Mouse (Mus musculus) T-cell, adult 66 days (primary cell): ENCODE data around the gene Fam120c. TPM values are rescaled to one million over a fixed set of nuclear protein-coding genes. Genes with fewer than 3 reads are reported as not detected.

Source experiments
- total RNA-seq, 2 experiments: library from RNA; stranded (reverse); gene quantifications; 3 replicates in 1 of 2; 4 replicates in 1 of 2; pipeline ENCODE4 v1.2.4; 2023

The Fam120c gene
- 1 to 10 TPM; 8.2 to 9.3 TPM for total RNA-seq

DNA sequence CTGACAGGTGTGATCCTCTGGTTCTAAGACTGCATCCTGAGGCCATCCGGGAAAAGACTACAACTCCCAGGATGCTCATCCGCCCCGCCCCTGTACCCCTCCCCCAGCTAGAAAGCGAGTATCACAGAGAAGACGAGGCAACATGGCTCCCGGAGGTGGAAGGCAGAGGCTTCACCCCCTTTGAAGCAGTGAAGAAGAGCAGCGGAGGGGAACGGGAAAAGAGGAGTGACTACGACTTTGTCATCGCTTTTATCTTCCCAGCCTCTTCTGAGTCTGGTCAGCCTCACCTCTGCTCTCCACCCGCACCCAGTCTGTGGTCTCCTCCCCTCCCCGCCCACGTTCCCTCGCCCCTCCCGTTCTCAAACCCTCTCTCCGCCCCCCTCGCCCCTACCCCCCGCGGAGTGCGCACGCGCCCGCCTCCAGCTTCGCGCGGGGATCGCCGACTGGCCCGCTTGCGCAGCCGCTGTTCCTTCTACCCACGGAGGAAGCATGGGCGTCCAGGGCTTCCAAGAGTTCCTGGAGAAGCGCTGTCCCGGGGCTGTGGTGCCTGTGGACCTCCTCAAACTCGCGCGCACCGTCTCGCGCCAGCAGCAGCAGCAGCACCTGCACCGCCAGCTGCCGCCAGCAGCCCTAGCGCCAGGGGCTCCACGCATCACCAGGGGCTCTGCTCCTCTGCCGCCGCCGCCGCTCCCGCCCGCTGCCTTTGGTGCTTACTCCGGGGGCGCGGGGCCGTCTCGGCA, at the start of gene Fam120c:
Fam120c (plus strand) TSS at position 415 of the 740 bp plus-strand sequence.

DNA sequence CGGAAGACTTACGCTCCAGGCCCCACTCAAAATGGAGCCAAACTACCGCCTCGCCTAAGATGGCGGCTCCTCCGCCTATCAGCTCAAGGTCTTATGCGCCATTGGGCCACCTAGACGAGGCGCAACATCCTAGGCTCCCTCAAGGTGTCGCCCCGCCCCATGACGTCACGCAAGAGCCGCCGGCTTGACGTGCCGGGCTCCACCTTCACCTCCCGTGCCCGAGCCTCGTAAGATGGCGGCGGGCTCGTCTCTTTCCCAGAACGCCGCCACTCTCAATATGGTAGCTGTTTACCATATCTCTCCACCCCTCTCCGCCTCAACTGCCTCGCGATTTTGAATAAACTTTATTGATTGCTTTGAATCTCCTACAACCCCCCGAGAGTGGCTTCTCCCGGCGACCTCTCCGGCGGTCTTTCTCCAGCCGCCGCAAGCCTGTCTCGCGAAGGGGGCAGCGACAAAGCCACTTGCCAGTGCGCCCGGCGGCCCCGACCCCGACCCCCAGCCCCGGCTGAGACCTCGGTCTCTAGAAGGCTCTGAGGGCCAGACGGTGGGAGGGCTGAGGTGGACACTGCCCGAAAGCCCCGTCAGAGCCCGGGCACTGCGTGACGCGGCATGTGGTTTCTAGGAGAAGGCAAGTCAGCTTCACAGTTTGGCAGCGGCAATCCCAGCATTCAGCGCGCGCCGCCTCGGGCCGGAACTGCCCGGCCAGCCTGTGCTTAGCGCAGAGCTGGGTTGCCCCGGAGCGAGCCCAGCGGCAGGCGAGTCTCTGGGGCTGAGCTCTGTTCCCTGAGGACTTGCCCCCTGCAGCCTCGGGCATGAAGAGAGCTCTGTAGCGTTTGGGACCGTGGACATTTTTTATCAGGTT, 176.7 kb downstream of the Fam120c start, which contains the start of gene Phf8:
Phf8 (plus strand) TSS at position 215 of the 865 bp plus-strand sequence.

Other genes with a start within 250 kb of the Fam120c start
- 10 to 100 TPM; 43.5 to 50.9 TPM for gene Tsr2, start 247.6 kb upstream of the Fam120c start, total RNA-seq
- gene Wnk3, start 146.1 kb upstream of the Fam120c start, total RNA-seq = under 1 TPM in 1 of 2 experiments, not detected in 1; 0.20 TPM
- 10 to 100 TPM; 72.7 to 73.0 TPM for gene Phf8, start 176.5 kb downstream of the Fam120c start, total RNA-seq